Comparison of ENCODE assay signal across 25 mouse cellular contexts in genomic region chr15:95873276-95873675, GRCm38 (mm10).
DNase-seq lines count a peak whose midpoint lies in the region; ATAC-seq lines count a peak whose summit lies in the region.
"Had no signal": no experiment of that assay in that cellular context is flagged by ENCODE, and none has a peak within 500 bp of the region (broad histone marks: within the 10 kb centered on the region; RNA-seq: fewer than 3 reads in every experiment).

No protein-coding gene starts in this region.

- no peaks in the 10 kb centered on the region for H3K9me3 ChIP-seq in heart, embryonic 10.5 days
- H3K9me3 ChIP-seq in embryonic facial prominence, embryonic 10.5 days = no peaks in the 10 kb centered on the region
- H3K9me3 ChIP-seq: embryonic facial prominence, embryonic 13.5 days; forebrain, embryonic 10.5 days; hindbrain, embryonic 13.5 days; limb, embryonic 13.5 days; liver, embryonic 15.5 days; lung, embryonic 15.5 days had no signal

- no peaks in the 10 kb centered on the region for H3K36me3 ChIP-seq in heart, embryonic 10.5 days
- H3K36me3 ChIP-seq in embryonic facial prominence, embryonic 10.5 days (replicated peaks) = 0 out of 2 replicates have a peak, but pooled peaks cover 7% of the 10 kb centered on the region
- H3K36me3 ChIP-seq: embryonic facial prominence, embryonic 13.5 days; G1E; hindbrain, embryonic 13.5 days; limb, embryonic 13.5 days; liver, embryonic 15.5 days; lung, embryonic 15.5 days had no signal

- ATAC-seq in megakaryocyte progenitor cell, adult 5-6 weeks (replicated peaks; ENCODE audit: poor library complexity) = peak; percentile 35; the same call in 1 of the 2 replicates
- ATAC-seq: forebrain, postnatal 0 days; intestine, postnatal 0 days had no signal

- H3K4me3 ChIP-seq in heart, embryonic 10.5 days = no peak overlapping the region
- no peak overlapping the region for H3K4me3 ChIP-seq in embryonic facial prominence, embryonic 10.5 days
- H3K4me3 ChIP-seq: embryonic facial prominence, embryonic 13.5 days; forebrain, embryonic 10.5 days; hindbrain, embryonic 13.5 days; left cerebral cortex, adult 2 months; limb, embryonic 13.5 days; liver, embryonic 15.5 days; lung, embryonic 15.5 days had no signal

- intact Hi-C loops in heart, postnatal 36 days (cut with DNase I) = no loop called here

- DNase-seq in heart, embryonic 10.5 days (ENCODE audit: low spot score) = peak; percentile 74
- DNase-seq in heart, postnatal 36 days = no peak
- DNase-seq in 416B (ENCODE audit: low read depth) = peak; percentile 46
- DNase-seq in embryonic facial prominence, embryonic 10.5 days (ENCODE audit: low spot score) = peak; percentile 7
- no peak for DNase-seq in adrenal gland, postnatal 36 days
- DNase-seq in lung, postnatal 10 days = no peak
- DNase-seq: adrenal gland, adult 8-10 months; cerebellum, adult 9-10 months; embryo, embryonic 11 days; forebrain, postnatal 0 days; heart, postnatal 4 days; kidney, postnatal 14 days; lung, postnatal 36 days; midbrain, embryonic 14.5 days; thymus, postnatal 36 days had no signal

- WGBS in heart, embryonic 10.5 days = 66% methylated on average over 1 of the region's 1 CpGs
- 64% methylated on average over 1 of the region's 1 CpGs for WGBS in embryonic facial prominence, embryonic 10.5 days

- no peaks in the 10 kb centered on the region for H3K27me3 ChIP-seq in heart, embryonic 10.5 days (ENCODE audit: insufficient read depth, poor library complexity, severe bottlenecking)
- no peaks in the 10 kb centered on the region for H3K27me3 ChIP-seq in embryonic facial prominence, embryonic 10.5 days (replicated peaks; ENCODE audit: low read depth, poor library complexity, severe bottlenecking)
- H3K27me3 ChIP-seq: embryonic facial prominence, embryonic 13.5 days; hindbrain, embryonic 13.5 days; limb, embryonic 13.5 days; liver, embryonic 15.5 days; lung, embryonic 15.5 days had no signal

- no peak overlapping the region for H3K27ac ChIP-seq in heart, embryonic 10.5 days
- H3K27ac ChIP-seq in embryonic facial prominence, embryonic 10.5 days (replicated peaks) = no peak overlapping the region
- H3K27ac ChIP-seq: embryonic facial prominence, embryonic 13.5 days; forebrain, embryonic 10.5 days; hindbrain, embryonic 13.5 days; left cerebral cortex, adult 2 months; limb, embryonic 13.5 days; liver, embryonic 15.5 days; lung, embryonic 15.5 days had no signal

- H3K4me1 ChIP-seq in heart, embryonic 10.5 days = peaks cover 24% of the 10 kb centered on the region
- peaks cover 11% of the 10 kb centered on the region for H3K4me1 ChIP-seq in embryonic facial prominence, embryonic 10.5 days
- H3K4me1 ChIP-seq: forebrain, embryonic 10.5 days; hindbrain, embryonic 13.5 days; limb, embryonic 13.5 days had no signal

Comparison
In these comparisons a context has a peak if more than half of its experiments do, and no peak if none do; other contexts are left out.
1. DNase-seq: peak in heart, embryonic 10.5 days (single experiment), 416B (single experiment) and embryonic facial prominence, embryonic 10.5 days (single experiment); none in heart, postnatal 36 days (0 of 2), adrenal gland, postnatal 36 days (0 of 2) and lung, postnatal 10 days (single experiment).